Comparison of ENCODE assay signal across 12 mouse cellular contexts in the genomic region with DNA sequence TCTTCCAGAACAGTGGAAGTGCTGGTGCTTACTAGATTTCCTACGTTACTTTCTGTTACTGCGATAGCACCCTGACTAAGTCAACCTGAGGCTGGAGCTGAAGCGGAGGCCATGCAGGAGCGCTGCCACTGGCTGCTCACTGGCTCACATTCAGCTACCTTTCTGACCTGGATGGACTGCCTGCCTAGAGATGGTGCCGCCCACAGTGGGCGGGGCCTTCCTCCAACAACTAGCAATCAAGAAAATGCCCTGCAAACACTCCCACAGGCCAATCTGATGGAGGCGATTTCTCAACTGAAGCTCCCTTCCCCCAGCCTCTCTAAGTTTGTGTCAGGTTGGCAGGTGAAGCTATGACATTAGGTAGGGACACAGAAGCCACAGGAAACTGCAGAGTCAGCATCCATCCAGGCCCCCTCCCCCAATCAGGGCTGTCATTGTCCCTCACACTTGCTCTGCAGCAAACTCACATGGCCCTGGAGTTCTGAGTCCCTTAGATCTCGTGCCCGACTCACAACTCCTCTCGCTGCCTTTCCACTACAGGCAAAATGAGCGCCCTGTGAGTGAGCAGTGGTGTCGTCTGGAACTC.
DNase-seq lines count a peak whose midpoint lies in the region; ATAC-seq and TF ChIP-seq lines count a peak whose summit lies in the region.
"Had no signal": no experiment of that assay in that cellular context is flagged by ENCODE, and none has a peak within 500 bp of the region (broad histone marks: within the 10 kb centered on the region; RNA-seq: fewer than 3 reads in every experiment).

No protein-coding gene starts in this region.

- H3K36me3 ChIP-seq in midbrain, embryonic 15.5 days (replicated peaks), result no peaks in the 10 kb centered on the region
- H3K36me3 ChIP-seq in midbrain, embryonic 10.5 days, result no peaks in the 10 kb centered on the region
- H3K36me3 ChIP-seq in kidney, embryonic 16.5 days (ENCODE audit: insufficient read depth, low read length), result no peaks in the 10 kb centered on the region
- no peaks in the 10 kb centered on the region for H3K36me3 ChIP-seq in liver, embryonic 13.5 days
- H3K36me3 ChIP-seq in stomach, postnatal 0 days (ENCODE audit: control insufficient read depth, insufficient read depth, low read length), result no peaks in the 10 kb centered on the region
- H3K36me3 ChIP-seq: hindbrain, embryonic 10.5 days; stomach, embryonic 15.5 days had no signal

- H3K4me3 ChIP-seq in midbrain, embryonic 15.5 days, result no peak overlapping the region
- H3K4me3 ChIP-seq in midbrain, embryonic 10.5 days, result no peak overlapping the region
- no peak overlapping the region for H3K4me3 ChIP-seq in kidney, embryonic 16.5 days (ENCODE audit: low read length)
- no peak overlapping the region for H3K4me3 ChIP-seq in liver, embryonic 13.5 days (replicated peaks)
- no peak overlapping the region for H3K4me3 ChIP-seq in stomach, postnatal 0 days (ENCODE audit: low read depth, low read length)
- H3K4me3 ChIP-seq in cerebellum, adult 2 months (replicated peaks; ENCODE audit: insufficient read depth, low read depth, low read length), result no peak overlapping the region
- H3K4me3 ChIP-seq: hindbrain, embryonic 10.5 days; stomach, embryonic 15.5 days had no signal

- H3K9ac ChIP-seq in midbrain, embryonic 15.5 days, result no peak overlapping the region
- no peak overlapping the region for H3K9ac ChIP-seq in kidney, embryonic 16.5 days (replicated peaks; ENCODE audit: low read length)
- no peak overlapping the region for H3K9ac ChIP-seq in liver, embryonic 13.5 days
- no peak overlapping the region for H3K9ac ChIP-seq in stomach, postnatal 0 days (ENCODE audit: low read length)
- H3K9ac ChIP-seq: stomach, embryonic 15.5 days had no signal

- DNase-seq in midbrain, embryonic 10.5 days (ENCODE audit: low spot score), result no peak
- DNase-seq in liver, embryonic 13.5 days, result no peak
- DNase-seq in stomach, postnatal 0 days (ENCODE audit: low spot score), result peak; percentile 76
- no peak for DNase-seq in cerebellum, adult 2 months
- no peak for DNase-seq in heart, adult 9 months (ENCODE audit: low spot score in 2 of 2)
- DNase-seq in right cerebral cortex, postnatal 14 days, result no peak
- DNase-seq: cerebellum, adult 9-11 months had no signal

- H3K4me2 ChIP-seq in midbrain, embryonic 15.5 days, result no peak overlapping the region
- no peak overlapping the region for H3K4me2 ChIP-seq in kidney, embryonic 16.5 days (replicated peaks; ENCODE audit: low read depth, low read length)
- no peak overlapping the region for H3K4me2 ChIP-seq in liver, embryonic 13.5 days
- no peak overlapping the region for H3K4me2 ChIP-seq in stomach, postnatal 0 days (replicated peaks; ENCODE audit: low read depth)
- H3K4me2 ChIP-seq: stomach, embryonic 15.5 days had no signal

- no peak overlapping the region for H3K27ac ChIP-seq in midbrain, embryonic 15.5 days
- no peak overlapping the region for H3K27ac ChIP-seq in midbrain, embryonic 10.5 days (replicated peaks)
- H3K27ac ChIP-seq in kidney, embryonic 16.5 days (ENCODE audit: low read length), result no peak overlapping the region
- no peak overlapping the region for H3K27ac ChIP-seq in liver, embryonic 13.5 days
- no peak overlapping the region; the same call in 1 of the 2 replicates for H3K27ac ChIP-seq in stomach, postnatal 0 days (replicated peaks)
- no peak overlapping the region for H3K27ac ChIP-seq in cerebellum, adult 2 months (ENCODE audit: insufficient read depth, low read length)
- H3K27ac ChIP-seq: hindbrain, embryonic 10.5 days; stomach, embryonic 15.5 days had no signal

- no peak for TF ChIP-seq EP300 in stomach, postnatal 0 days (optimal IDR thresholded peaks at IDR 0.05)

- H3K9me3 ChIP-seq in midbrain, embryonic 15.5 days, result no peaks in the 10 kb centered on the region
- peaks cover 1% of the 10 kb centered on the region; the same call in 1 of the 2 replicates for H3K9me3 ChIP-seq in midbrain, embryonic 10.5 days (replicated peaks)
- H3K9me3 ChIP-seq in kidney, embryonic 16.5 days (ENCODE audit: low read length), result peaks cover under 1% of the 10 kb centered on the region; the same call in 1 of the 2 replicates
- no peaks in the 10 kb centered on the region for H3K9me3 ChIP-seq in liver, embryonic 13.5 days (replicated peaks)
- no peaks in the 10 kb centered on the region for H3K9me3 ChIP-seq in stomach, postnatal 0 days (ENCODE audit: control insufficient read depth, low read length)
- H3K9me3 ChIP-seq: stomach, embryonic 15.5 days had no signal

- no peak for TF ChIP-seq POLR2A in cerebellum, adult 2 months (IDR thresholded peaks at IDR 0.05; ENCODE audit: borderline replicate concordance, insufficient read depth, low read length)

- H3K4me1 ChIP-seq in midbrain, embryonic 15.5 days, result no peaks in the 10 kb centered on the region
- peaks cover 6% of the 10 kb centered on the region for H3K4me1 ChIP-seq in midbrain, embryonic 10.5 days
- H3K4me1 ChIP-seq in kidney, embryonic 16.5 days (ENCODE audit: insufficient read depth, low read length), result peaks cover 16% of the 10 kb centered on the region; the same call in 1 of the 2 replicates
- H3K4me1 ChIP-seq in liver, embryonic 13.5 days (replicated peaks), result peaks cover 6% of the 10 kb centered on the region; the same call in 1 of the 2 replicates
- H3K4me1 ChIP-seq in stomach, postnatal 0 days (replicated peaks; ENCODE audit: control insufficient read depth, insufficient read depth), result no peaks in the 10 kb centered on the region
- no peaks in the 10 kb centered on the region for H3K4me1 ChIP-seq in cerebellum, adult 2 months (ENCODE audit: control insufficient read depth, insufficient read depth, low read length)

- WGBS in midbrain, embryonic 15.5 days, result 65% methylated on average over 12 of the region's 12 CpGs
- 69% methylated on average over 12 of the region's 12 CpGs for WGBS in midbrain, embryonic 10.5 days
- WGBS in kidney, embryonic 16.5 days, result 61% methylated on average over 12 of the region's 12 CpGs
- 52% methylated on average over 12 of the region's 12 CpGs for WGBS in liver, embryonic 13.5 days (ENCODE audit: insufficient replicate concordance)
- 70% methylated on average over 12 of the region's 12 CpGs for WGBS in stomach, postnatal 0 days
- 86% methylated on average over 12 of the region's 12 CpGs for WGBS in cerebellum, adult 2 months

- TF ChIP-seq CTCF in stomach, postnatal 0 days (IDR thresholded peaks at IDR 0.05; ENCODE audit: low read depth), result no peak
- no peak for TF ChIP-seq CTCF in cerebellum, adult 2 months (IDR thresholded peaks at IDR 0.05; ENCODE audit: borderline replicate concordance, insufficient read depth, low read depth, low read length)

- H3K27me3 ChIP-seq in midbrain, embryonic 15.5 days (replicated peaks), result no peaks in the 10 kb centered on the region
- 0 out of 2 replicates have a peak, but pooled peaks cover 3% of the 10 kb centered on the region for H3K27me3 ChIP-seq in midbrain, embryonic 10.5 days (ENCODE audit: low read depth, poor library complexity, severe bottlenecking)
- H3K27me3 ChIP-seq in kidney, embryonic 16.5 days (ENCODE audit: insufficient read depth, low read length), result 0 out of 2 replicates have a peak, but pooled peaks cover 2% of the 10 kb centered on the region
- no peaks in the 10 kb centered on the region for H3K27me3 ChIP-seq in liver, embryonic 13.5 days
- no peaks in the 10 kb centered on the region for H3K27me3 ChIP-seq in stomach, postnatal 0 days (ENCODE audit: control insufficient read depth, insufficient read depth, low read length)
- no peaks in the 10 kb centered on the region for H3K27me3 ChIP-seq in cerebellum, adult 2 months (ENCODE audit: control insufficient read depth, insufficient read depth, low read length)
- H3K27me3 ChIP-seq: stomach, embryonic 15.5 days had no signal

- 0 out of 2 replicates have a peak, but pooled peaks have one; percentile 20 for ATAC-seq in midbrain, embryonic 15.5 days (replicated peaks)
- peak; percentile 43; the same call in 1 of the 2 replicates for ATAC-seq in kidney, embryonic 16.5 days (ENCODE audit: low FRiP score, low TSS enrichment)
- peak; percentile 61 for ATAC-seq in liver, embryonic 13.5 days (ENCODE audit: low read depth)
- peak; percentile 81 for ATAC-seq in stomach, postnatal 0 days (ENCODE audit: low FRiP score, low TSS enrichment)
- ATAC-seq: activated CD4-positive, CD25-positive, alpha-beta regulatory T cell, adult 4 months had no signal

Comparison
In these comparisons a context has a peak if more than half of its experiments do, and no peak if none do; other contexts are left out.
1. ATAC-seq: peak in every context shown above with its lines; median percentile 81 in stomach, postnatal 0 days; 61 in liver, embryonic 13.5 days; 43 in kidney, embryonic 16.5 days; 20 in midbrain, embryonic 15.5 days.